Mouse (Mus musculus): Measurements from ENCODE around the gene Spag17.
"Not testable (repeated sequence)": the region's sequence is repeated elsewhere in the genome, so short reads cannot be mapped to it uniquely, and the experiment has no call there.

Spag17 gene

DNA sequence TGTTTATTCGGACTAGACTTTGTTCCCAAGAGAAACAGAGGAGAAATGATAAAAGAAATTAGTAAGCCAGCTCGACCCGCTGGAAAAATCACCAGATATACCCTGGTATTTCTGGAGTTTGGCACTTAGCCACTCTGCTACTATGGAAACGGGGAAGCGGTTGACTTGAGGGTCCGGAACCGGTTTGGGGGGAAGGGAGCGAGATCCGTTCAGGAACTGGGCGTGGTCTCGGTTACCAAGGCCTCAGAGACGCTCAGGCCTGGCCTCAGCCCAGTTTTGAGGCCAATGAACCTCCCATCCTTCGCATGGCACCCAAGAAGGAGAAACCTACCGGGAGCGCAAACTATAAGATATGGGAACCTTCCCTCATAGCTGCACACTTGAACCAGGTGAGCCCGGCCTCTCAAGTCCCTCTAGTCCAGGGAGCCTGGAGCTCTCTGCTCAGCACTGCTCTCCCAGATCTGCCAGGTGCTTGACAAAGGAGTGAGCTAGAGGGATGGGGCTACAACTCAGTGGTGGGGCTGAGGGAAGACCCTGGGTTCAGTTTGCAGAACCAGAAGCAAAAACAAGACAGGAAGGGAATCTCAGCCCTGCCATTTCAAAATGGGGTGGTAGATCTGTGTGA, at the start of gene Spag17:
Gene Spag17 (plus strand): TSS at position 220 of the 625 bp plus-strand sequence.
- DNase-seq, result no peak

GRCm38 (mm10) chr3:99842333-99842732, 42.9 kb upstream of the Spag17 start:
- no peak for DNase-seq

GRCm38 (mm10) chr3:99842808-99843207, 42.4 kb upstream of the Spag17 start:
- DNase-seq, result no peak

- DNase-seq, result no peak
Observed at GRCm38 (mm10) chr3:99843233-99843632, 42.0 kb upstream of the Spag17 start.

- no peak for DNase-seq
Observed at GRCm38 (mm10) chr3:99850926-99851325, 34.3 kb upstream of the Spag17 start.

DNA sequence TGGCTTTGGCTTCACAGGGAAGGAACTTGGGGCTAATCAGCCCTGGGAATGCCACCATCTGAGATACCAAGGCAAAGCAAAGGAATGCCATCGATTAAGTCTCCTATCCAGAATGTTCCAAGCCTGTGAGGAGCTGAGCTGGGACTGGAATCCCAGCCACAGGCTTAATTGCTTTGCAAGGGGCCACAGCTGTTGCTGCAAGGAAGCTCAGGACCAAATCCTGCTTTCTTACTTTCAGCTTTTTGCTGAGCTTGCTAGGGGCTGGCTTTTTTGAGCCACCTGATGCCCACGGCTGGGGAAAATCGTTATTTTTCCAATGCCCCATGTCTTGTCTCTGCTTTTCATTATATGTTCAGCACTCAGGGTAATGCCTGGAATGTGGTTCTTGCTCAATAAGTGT, 30.6 kb upstream of the Spag17 start:
- no peak for DNase-seq

DNA sequence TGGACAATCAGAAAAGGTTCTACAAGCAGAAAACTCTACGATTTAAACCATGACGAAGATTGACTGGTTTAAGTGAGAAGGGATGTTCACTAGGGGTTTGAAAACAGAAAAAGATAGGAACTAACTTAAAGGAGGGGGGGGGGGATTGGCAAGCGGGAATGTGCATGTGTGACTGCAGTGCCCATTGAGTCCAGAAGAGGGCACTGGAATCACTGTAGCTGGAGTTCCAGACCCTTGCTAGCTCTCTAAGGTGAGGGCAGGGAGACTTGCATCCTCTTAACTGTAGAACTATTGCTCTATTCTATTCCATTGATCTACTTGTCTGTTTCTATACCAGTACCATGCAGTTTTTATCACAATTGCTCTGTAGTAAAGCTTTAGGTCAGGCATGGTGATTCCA, 26.3 kb upstream of the Spag17 start:
- no peak for DNase-seq

DNA sequence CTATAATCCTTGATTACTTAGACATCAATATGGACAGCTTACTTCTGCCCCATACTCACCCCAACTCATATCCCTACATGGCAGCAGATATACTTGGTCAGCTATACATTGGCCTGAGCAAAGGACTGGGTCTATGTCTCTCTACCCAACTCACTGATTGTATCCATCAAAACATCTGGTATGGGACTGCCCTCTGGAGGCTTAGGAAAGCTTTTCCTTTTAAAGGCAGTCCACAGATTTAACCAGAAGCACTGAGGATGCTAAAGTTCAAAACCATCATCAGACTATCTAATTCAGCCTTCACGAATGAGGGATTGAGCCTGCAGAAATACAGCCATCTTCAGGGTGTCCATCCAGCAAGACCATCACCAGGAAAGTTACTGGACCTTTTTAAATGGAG, 20.5 kb upstream of the Spag17 start:
- DNase-seq, result no peak

DNA sequence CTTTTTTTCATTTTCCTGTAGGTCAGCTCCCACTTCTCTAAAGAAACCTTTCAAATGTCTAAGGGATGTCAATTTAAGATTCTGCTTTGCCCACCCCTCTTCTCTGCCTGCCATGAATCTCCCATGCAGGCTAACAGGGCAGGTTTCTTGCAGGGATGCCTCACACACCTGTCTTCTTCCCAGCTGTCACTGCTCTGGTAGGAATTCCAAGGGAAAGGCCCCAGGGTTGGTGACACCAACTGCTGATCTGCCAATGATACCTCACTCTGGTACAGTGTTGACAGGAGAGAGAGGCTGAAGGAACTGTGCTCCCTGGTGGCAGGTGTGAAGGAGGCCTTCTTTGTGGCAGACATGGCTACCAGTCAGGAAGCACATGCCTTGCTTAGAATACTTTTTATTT, 10.1 kb upstream of the Spag17 start:
- no peak for DNase-seq

DNA sequence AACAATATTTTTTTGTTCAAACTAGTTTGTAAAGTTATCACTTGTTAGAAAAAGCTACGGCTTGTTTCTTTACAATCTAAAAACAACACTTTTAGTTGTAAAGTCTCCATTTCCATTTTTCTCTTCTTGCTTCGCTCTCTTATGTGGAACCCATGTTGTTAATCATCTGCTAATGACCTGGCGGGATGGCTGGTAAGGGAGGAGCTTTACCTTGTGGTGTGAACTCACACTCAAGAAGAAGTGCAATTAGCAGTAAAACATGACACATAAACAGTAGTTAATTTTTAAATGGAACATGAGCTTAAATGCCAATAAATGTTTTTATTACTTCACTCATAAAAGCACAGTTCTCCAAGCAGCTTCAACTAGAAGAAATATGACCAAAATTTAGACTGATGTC, 3.7 kb upstream of the Spag17 start:
- no peak for DNase-seq

GRCm38 (mm10) chr3:99883988-99884564, 1.1 kb upstream of the Spag17 start:
- no peak for DNase-seq

- not testable (repeated sequence) for DNase-seq
Observed at GRCm38 (mm10) chr3:99894741-99895140, 9.5 kb downstream of the Spag17 start.

- no peak for DNase-seq
Observed at GRCm38 (mm10) chr3:99913809-99914439, 28.7 kb downstream of the Spag17 start.

DNA sequence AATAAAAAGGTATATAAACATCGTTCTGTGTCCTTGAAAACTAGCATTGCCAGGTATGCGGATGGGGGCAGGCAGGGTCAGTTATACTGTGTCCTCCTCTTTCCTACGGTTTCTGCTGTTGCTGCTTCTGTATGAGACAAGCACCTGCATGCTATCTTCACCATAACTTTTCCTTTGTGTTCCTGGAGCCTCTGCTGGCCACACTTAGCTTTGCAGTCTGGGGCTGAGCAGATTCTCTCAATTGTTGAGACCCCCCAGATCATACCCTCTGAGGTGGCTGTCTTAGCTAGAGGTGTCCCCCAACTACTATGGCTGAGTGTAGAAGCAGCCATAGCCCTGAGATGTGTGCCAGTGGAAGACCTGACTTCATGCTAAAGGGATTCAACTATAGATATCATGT, 37.7 kb downstream of the Spag17 start:
- DNase-seq, result no peak

DNA sequence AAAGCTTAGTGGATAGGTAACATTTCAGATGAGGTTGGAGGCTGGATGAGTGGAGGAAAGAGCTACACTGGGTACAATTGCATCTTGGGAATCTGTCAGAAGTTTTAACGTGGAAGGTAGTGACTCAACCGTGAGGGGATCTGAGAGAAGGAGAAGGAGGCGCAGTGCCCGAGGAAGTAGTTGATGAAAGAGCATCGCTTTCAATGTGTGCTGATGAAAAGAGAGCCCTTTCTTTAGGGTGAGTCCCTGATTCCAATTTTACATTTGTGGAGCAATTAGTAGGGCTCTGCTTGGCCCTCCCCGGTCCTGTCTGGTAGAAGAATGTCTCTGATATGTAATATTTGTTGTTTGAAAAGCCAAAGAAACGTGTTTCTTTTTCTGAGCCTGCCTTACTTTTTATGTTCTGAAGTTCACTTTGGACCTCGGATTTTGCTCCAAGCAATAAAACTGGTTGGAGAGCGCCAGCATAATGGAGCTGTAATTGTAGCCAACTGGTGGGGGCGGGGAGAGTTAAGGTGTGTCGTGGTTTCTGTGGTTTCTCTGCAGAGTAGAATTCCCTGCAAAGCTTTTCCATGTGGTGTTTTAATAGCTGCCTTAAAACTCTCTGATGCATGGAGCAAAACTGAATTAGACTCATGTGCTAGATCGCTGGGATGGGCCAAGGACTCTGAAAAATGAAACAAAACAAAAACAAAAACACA, 45.9 kb downstream of the Spag17 start:
- DNase-seq, result no peak

GRCm38 (mm10) chr3:99936159-99936558, 51.0 kb downstream of the Spag17 start:
- no peak for DNase-seq

DNA sequence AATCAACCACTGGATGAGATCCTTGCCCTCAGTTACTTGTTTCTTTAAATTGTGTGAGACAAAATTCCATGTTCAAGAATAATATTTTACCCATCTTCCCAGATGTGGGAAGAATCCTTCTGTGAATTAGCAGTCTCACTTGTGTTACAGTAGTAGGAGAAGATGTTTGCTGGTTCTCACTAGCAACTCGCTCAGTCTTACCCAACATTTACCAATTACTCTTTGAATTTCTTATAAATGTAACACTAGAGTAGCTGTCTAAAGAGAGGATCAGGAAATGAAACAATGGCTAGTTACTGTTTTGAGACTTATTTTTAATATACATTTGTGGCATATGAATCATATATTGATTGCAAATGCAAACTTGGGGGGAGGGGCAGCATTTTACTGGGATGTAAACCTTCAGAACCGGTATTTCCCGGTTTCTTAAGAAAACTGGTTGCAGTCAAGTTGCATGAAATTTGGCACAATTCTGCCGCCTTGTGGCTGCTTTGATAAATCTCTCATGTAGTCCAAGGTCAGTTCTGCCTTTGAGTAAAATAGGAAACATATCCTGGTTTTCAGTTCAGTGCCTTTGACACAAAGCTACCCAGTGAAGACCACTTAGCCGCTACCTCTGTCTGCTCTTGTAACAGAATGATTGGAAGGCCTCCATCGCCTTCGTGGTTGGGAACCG, 53.5 kb downstream of the Spag17 start:
- DNase-seq, result no peak

DNA sequence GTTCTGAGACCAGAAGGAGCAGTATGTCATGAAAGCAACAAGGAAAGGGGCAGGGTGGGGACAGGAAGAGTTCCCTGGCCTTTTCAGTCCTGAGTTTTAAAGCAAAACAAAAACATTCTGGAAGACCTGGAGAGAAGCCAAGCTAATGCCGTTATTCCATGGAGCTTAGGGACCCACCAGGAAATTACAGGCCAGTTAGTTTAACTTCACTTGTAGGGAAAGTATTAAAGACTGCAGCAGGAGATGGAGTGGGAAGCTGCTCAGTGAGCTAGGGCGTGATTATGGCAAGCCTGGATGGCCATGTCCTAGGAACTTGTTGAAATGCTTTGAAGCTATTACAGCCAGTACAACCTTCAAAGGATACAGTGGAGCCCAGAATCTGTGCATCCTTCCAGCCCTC, 60.0 kb downstream of the Spag17 start:
- DNase-seq, result no peak

- DNase-seq, result no peak
Observed at GRCm38 (mm10) chr3:99954039-99954602, 68.9 kb downstream of the Spag17 start.

DNA sequence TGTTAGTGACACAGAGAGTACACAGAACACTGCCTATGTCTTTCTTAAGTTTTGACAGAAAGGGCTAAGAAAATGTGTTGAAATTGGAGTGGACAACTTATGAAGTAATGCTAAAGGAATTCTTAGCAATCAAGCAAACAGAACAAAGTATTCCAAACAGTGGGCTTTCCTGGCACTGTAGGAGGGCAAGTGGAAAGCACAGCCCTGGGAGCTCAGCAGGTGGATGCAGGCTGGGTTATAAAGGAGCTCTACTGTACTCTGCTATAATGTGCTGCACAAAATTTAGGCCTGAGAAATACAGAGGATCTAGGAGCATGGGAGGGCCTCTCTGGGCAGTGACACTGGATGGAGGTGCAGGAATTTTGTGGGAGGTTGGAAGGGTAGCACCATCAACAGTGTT, 71.3 kb downstream of the Spag17 start:
- DNase-seq, result no peak

DNA sequence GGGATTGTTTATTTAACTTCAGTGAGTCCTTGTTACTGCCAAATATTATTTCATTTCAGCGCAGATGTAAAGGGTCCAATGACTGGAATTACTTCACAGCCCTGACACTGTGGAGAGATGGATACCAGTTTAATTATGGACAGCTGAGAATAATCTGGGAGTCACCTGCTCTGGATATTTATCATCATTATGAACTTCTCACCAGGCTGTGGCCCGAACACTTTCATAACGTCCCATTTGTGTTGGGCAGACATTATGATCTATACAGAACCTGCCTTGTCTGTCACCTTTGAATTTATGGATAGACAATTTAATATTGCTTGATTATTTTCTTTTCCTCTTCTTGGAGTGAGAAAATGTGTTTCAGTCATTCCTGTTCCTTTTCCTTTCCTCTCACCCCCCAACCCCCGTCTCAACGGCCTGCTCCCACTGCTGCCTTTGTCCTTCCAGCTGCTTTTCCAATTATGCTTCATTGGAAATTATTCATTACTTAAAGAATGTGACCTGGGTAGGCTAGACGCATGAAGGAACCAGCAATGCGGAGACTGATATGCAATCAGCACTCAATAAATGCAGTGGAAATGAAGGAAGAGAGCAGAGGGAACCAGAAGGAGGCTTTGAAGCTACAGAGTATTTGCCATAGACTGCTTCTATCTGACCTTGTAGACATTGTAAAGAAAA, 74.7 kb downstream of the Spag17 start:
- DNase-seq, result no peak

DNA sequence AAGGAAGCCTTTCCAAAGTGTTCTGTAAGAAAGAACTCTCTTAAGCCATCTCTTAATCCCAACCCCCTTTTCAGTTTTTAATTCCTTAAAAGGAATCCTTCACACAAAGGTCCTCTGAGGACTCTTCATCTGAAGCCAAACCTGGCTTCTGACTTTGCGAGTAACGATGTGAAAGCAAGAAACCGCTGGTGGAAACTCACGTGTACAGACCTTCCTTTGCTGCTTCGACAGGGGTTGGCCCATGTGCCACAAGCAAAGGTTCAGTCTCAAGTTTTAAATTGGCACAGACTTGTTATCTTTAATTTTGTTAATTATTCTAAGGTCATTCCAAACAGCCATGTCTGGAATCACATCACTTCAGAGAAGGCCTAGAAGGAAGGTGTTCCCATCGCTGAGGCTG, 79.1 kb downstream of the Spag17 start:
- no peak for DNase-seq

Data from thymus, adult 18-20 months (tissue).